Mouse (Mus musculus): ENCODE results near the gene Tmpo. TPM values are rescaled to one million over a fixed set of nuclear protein-coding genes. Genes with fewer than 3 reads are reported as not detected.

Tmpo gene
- polyA plus RNA-seq, 1 experiment = 146 TPM

GRCm38 (mm10) chr10:91109841-91110240 lies 71.3 kb downstream of the Tmpo start:
- Histone ChIP-seq H3K36me3 (ENCODE audit: control insufficient read depth, insufficient read depth, low read length) (peaks cover 12% of the 10 kb centered on the region), H3K27ac (ENCODE audit: control insufficient read depth, insufficient read depth, low read length) (no peak overlapping the region), H3K27me3 (ENCODE audit: control insufficient read depth, insufficient read depth, low read length) (no peaks in the 10 kb centered on the region), H3K4me3 (ENCODE audit: control insufficient read depth, insufficient read depth, low read length) (no peak overlapping the region), H3K4me1 (replicated peaks; ENCODE audit: control insufficient read depth, insufficient read depth, low read length) (no peaks in the 10 kb centered on the region)
- TF ChIP-seq POLR2A (IDR thresholded peaks at IDR 0.05; ENCODE audit: control insufficient read depth, extremely low read depth, insufficient read depth, low read length, poor library complexity) = no peak
- TF ChIP-seq CTCF (IDR thresholded peaks at IDR 0.05; ENCODE audit: borderline replicate concordance, control insufficient read depth, extremely low read depth, insufficient read depth, low read length, poor library complexity) = no peak
- WGBS = 92% methylated on average over 4 of the region's 4 CpGs
- DNase-seq = no peak

- Histone ChIP-seq H3K4me1 (replicated peaks; ENCODE audit: control insufficient read depth, insufficient read depth, low read length) (no peaks in the 10 kb centered on the region), H3K27me3 (ENCODE audit: control insufficient read depth, insufficient read depth, low read length) (no peaks in the 10 kb centered on the region), H3K27ac (ENCODE audit: control insufficient read depth, insufficient read depth, low read length) (no peak overlapping the region), H3K36me3 (ENCODE audit: control insufficient read depth, insufficient read depth, low read length) (no peaks in the 10 kb centered on the region), H3K4me3 (ENCODE audit: control insufficient read depth, insufficient read depth, low read length) (no peak overlapping the region)
- TF ChIP-seq CTCF (IDR thresholded peaks at IDR 0.05; ENCODE audit: borderline replicate concordance, control insufficient read depth, extremely low read depth, insufficient read depth, low read length, poor library complexity) (no peak), POLR2A (IDR thresholded peaks at IDR 0.05; ENCODE audit: control insufficient read depth, extremely low read depth, insufficient read depth, low read length, poor library complexity) (no peak)
- 95% methylated on average over 3 of the region's 3 CpGs for WGBS
- DNase-seq = no peak
Measured at GRCm38 (mm10) chr10:91105981-91106380, 75.1 kb downstream of the Tmpo start.

GRCm38 (mm10) chr10:91102799-91103590 lies 78.1 kb downstream of the Tmpo start:
- Histone ChIP-seq H3K4me3 (ENCODE audit: control insufficient read depth, insufficient read depth, low read length) (no peak overlapping the region), H3K27me3 (ENCODE audit: control insufficient read depth, insufficient read depth, low read length) (no peaks in the 10 kb centered on the region), H3K4me1 (replicated peaks; ENCODE audit: control insufficient read depth, insufficient read depth, low read length) (no peaks in the 10 kb centered on the region), H3K27ac (ENCODE audit: control insufficient read depth, insufficient read depth, low read length) (no peak overlapping the region), H3K36me3 (ENCODE audit: control insufficient read depth, insufficient read depth, low read length) (no peaks in the 10 kb centered on the region)
- no peak for DNase-seq
- TF ChIP-seq POLR2A (IDR thresholded peaks at IDR 0.05; ENCODE audit: control insufficient read depth, extremely low read depth, insufficient read depth, low read length, poor library complexity) = no peak
- TF ChIP-seq CTCF (IDR thresholded peaks at IDR 0.05; ENCODE audit: borderline replicate concordance, control insufficient read depth, extremely low read depth, insufficient read depth, low read length, poor library complexity) = no peak
- 96% methylated on average over 14 of the region's 14 CpGs for WGBS

DNA sequence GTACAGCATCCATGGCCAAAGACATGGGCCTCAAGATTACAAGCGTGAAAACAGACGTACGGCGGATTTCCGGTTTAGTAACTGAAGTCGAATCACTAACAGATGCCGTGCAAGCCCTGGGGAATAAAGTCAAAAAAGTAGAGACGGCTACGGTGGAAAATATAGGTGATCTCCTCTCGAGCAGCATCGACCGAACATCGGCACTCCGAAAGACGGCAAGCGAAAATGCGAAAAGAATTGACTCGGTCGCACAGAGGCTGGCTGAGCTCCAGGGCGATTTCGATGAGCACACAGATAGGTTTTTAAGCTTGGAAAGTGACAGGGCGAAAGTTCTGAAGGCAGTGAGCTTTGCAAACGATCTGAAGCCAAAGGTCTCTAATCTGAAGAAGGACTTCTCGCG lies 79.2 kb downstream of the Tmpo start:
- Histone ChIP-seq H3K27me3 (ENCODE audit: control insufficient read depth, insufficient read depth, low read length) (no peaks in the 10 kb centered on the region), H3K4me3 (ENCODE audit: control insufficient read depth, insufficient read depth, low read length) (no peak overlapping the region), H3K27ac (ENCODE audit: control insufficient read depth, insufficient read depth, low read length) (no peak overlapping the region), H3K4me1 (replicated peaks; ENCODE audit: control insufficient read depth, insufficient read depth, low read length) (no peaks in the 10 kb centered on the region), H3K36me3 (ENCODE audit: control insufficient read depth, insufficient read depth, low read length) (no peaks in the 10 kb centered on the region)
- 96% methylated on average over 25 of the region's 25 CpGs for WGBS
- TF ChIP-seq POLR2A (IDR thresholded peaks at IDR 0.05; ENCODE audit: control insufficient read depth, extremely low read depth, insufficient read depth, low read length, poor library complexity) = no peak
- TF ChIP-seq CTCF (IDR thresholded peaks at IDR 0.05; ENCODE audit: borderline replicate concordance, control insufficient read depth, extremely low read depth, insufficient read depth, low read length, poor library complexity) = no peak
- DNase-seq = no peak

GRCm38 (mm10) chr10:91100101-91100500 lies 81.0 kb downstream of the Tmpo start:
- Histone ChIP-seq H3K36me3 (ENCODE audit: control insufficient read depth, insufficient read depth, low read length) (no peaks in the 10 kb centered on the region), H3K4me3 (ENCODE audit: control insufficient read depth, insufficient read depth, low read length) (no peak overlapping the region), H3K27me3 (ENCODE audit: control insufficient read depth, insufficient read depth, low read length) (no peaks in the 10 kb centered on the region), H3K4me1 (replicated peaks; ENCODE audit: control insufficient read depth, insufficient read depth, low read length) (no peaks in the 10 kb centered on the region), H3K27ac (ENCODE audit: control insufficient read depth, insufficient read depth, low read length) (no peak overlapping the region)
- DNase-seq = no peak
- WGBS = 96% methylated on average over 1 of the region's 1 CpGs
- TF ChIP-seq POLR2A (IDR thresholded peaks at IDR 0.05; ENCODE audit: control insufficient read depth, extremely low read depth, insufficient read depth, low read length, poor library complexity) = no peak
- TF ChIP-seq CTCF (IDR thresholded peaks at IDR 0.05; ENCODE audit: borderline replicate concordance, control insufficient read depth, extremely low read depth, insufficient read depth, low read length, poor library complexity) = no peak

DNA sequence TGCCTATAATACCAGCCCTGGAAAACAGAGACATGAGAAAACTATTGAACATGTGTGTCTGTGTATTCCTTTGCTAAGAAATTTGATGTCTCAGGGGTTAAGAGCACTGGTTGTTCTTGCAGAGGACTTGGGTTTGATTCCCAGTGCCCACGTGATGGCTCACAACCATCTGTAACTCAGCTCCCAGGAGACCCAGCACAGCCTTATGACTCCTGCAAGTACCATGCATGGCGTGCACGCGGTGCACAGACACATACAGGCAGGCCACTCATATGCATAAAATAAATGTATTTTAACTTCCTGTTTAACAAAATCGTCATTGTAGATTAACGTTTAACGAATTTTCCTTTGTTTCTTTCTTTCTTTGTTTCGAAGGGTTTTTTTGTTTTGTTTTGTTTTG lies 83.1 kb downstream of the Tmpo start:
- H3K4me1 ChIP-seq (replicated peaks; ENCODE audit: control insufficient read depth, insufficient read depth, low read length) = no peaks in the 10 kb centered on the region
- TF ChIP-seq CTCF (IDR thresholded peaks at IDR 0.05; ENCODE audit: borderline replicate concordance, control insufficient read depth, extremely low read depth, insufficient read depth, low read length, poor library complexity) (no peak), POLR2A (IDR thresholded peaks at IDR 0.05; ENCODE audit: control insufficient read depth, extremely low read depth, insufficient read depth, low read length, poor library complexity) (no peak)
- no peak overlapping the region for H3K4me3 ChIP-seq (ENCODE audit: control insufficient read depth, insufficient read depth, low read length)
- H3K27me3 ChIP-seq (ENCODE audit: control insufficient read depth, insufficient read depth, low read length) = no peaks in the 10 kb centered on the region
- no peaks in the 10 kb centered on the region for H3K36me3 ChIP-seq (ENCODE audit: control insufficient read depth, insufficient read depth, low read length)
- 96% methylated on average over 8 of the region's 8 CpGs for WGBS
- DNase-seq = no peak
- H3K27ac ChIP-seq (ENCODE audit: control insufficient read depth, insufficient read depth, low read length) = no peak overlapping the region

Other genes with a start within 250 kb of the Tmpo start
- gene Apaf1, start 98.5 kb downstream of the Tmpo start, polyA plus RNA-seq (2012; rRNA removed) = 18.1 and 20.9 TPM in 2 replicates
- gene Ikbip, start 98.4 kb downstream of the Tmpo start, polyA plus RNA-seq (2012; rRNA removed) = 0.93 and 0.94 TPM in 2 replicates
- gene Slc25a3, start 57.3 kb downstream of the Tmpo start, polyA plus RNA-seq (2012; rRNA removed) = 257 and 307 TPM in 2 replicates